Mouse (Mus musculus) left cerebral cortex, postnatal 4 days (tissue): ENCODE data around the gene Map3k1. TPM values are rescaled to one million over a fixed set of nuclear protein-coding genes. Genes with fewer than 3 reads are reported as not detected.

Source experiments
- DNase-seq: peaks from one replicate; pipeline ENCODE4 v3.0.0-alpha.2; 2022
- intact Hi-C: fragments of 180-260 bp; cut with DNase I; formaldehyde crosslinking; loops from one replicate; pipeline ENCODE4 v1.15.1; 2025
- total RNA-seq, 2 experiments: library from RNA; stranded (reverse); gene quantifications; 2 replicates each; pipeline ENCODE4 v1.2.3; 2021

Gene Map3k1
- total RNA-seq = 10 to 100 TPM; 19.1 to 21.3 TPM

GRCm38 (mm10) chr13:111808637-111809465 lies at the start of gene Map3k1:
TSS of gene Map3k1 (minus strand) at chr13:111808993.
- intact Hi-C loops = no loop called here
- DNase-seq = peak; percentile 83

GRCm38 (mm10) chr13:111856786-111857455 lies 48.1 kb upstream of the Map3k1 start:
- intact Hi-C loops = no loop called here
- no peak for DNase-seq

- intact Hi-C loops = no loop called here
- no peak for DNase-seq
Measured at GRCm38 (mm10) chr13:111856232-111856631, 47.4 kb upstream of the Map3k1 start.

- DNase-seq = no peak
- intact Hi-C loops = no loop called here
Measured at GRCm38 (mm10) chr13:111852451-111853224, 43.8 kb upstream of the Map3k1 start.

GRCm38 (mm10) chr13:111850046-111850837 lies 41.4 kb upstream of the Map3k1 start:
- intact Hi-C loops = no loop called here
- no peak for DNase-seq

GRCm38 (mm10) chr13:111845471-111845870 lies 36.7 kb upstream of the Map3k1 start:
- no peak for DNase-seq
- intact Hi-C loops = no loop called here

GRCm38 (mm10) chr13:111844313-111844712 lies 35.5 kb upstream of the Map3k1 start:
- intact Hi-C loops = no loop called here

GRCm38 (mm10) chr13:111835787-111836186 lies 27.0 kb upstream of the Map3k1 start:
- no peak for DNase-seq
- intact Hi-C loops = no loop called here

More at GRCm38 (mm10) chr13:111844313-111844712, 35.5 kb upstream of the Map3k1 start:
- DNase-seq = no peak

- DNase-seq = no peak
- intact Hi-C loops = no loop called here
Measured at GRCm38 (mm10) chr13:111834613-111835012, 25.8 kb upstream of the Map3k1 start.

- intact Hi-C loops = no loop called here
- DNase-seq = no peak
Measured at GRCm38 (mm10) chr13:111829473-111829872, 20.7 kb upstream of the Map3k1 start.

- intact Hi-C loops = no loop called here
- no peak for DNase-seq
Measured at GRCm38 (mm10) chr13:111827481-111827880, 18.7 kb upstream of the Map3k1 start.

GRCm38 (mm10) chr13:111824178-111824577 lies 15.4 kb upstream of the Map3k1 start:
- intact Hi-C loops = no loop called here

GRCm38 (mm10) chr13:111821727-111822375 lies 13.1 kb upstream of the Map3k1 start:
- no peak for DNase-seq
- intact Hi-C loops = no loop called here

More at GRCm38 (mm10) chr13:111824178-111824577, 15.4 kb upstream of the Map3k1 start:
- no peak for DNase-seq

- no peak for DNase-seq
- intact Hi-C loops = no loop called here
Measured at GRCm38 (mm10) chr13:111819618-111820385, 11.0 kb upstream of the Map3k1 start.

- DNase-seq = peak; percentile 29
- intact Hi-C loops = no loop called here
Measured at GRCm38 (mm10) chr13:111819106-111819505, 10.3 kb upstream of the Map3k1 start.

GRCm38 (mm10) chr13:111818216-111818903 lies 9.6 kb upstream of the Map3k1 start:
- DNase-seq = no peak
- intact Hi-C loops = no loop called here

- no peak for DNase-seq
- intact Hi-C loops = no loop called here
Measured at GRCm38 (mm10) chr13:111817773-111818172, 9.0 kb upstream of the Map3k1 start.

GRCm38 (mm10) chr13:111816431-111816830 lies 7.6 kb upstream of the Map3k1 start:
- DNase-seq = no peak
- intact Hi-C loops = no loop called here
